Mouse (Mus musculus): ENCODE measurements at regions not wholly inside any gene's neighbourhood (a gene's known extent, or its start where the extent isn't known, plus 50 kb on each side); places are given as distances from the start of the nearest gene placed in this dataset.

DNA sequence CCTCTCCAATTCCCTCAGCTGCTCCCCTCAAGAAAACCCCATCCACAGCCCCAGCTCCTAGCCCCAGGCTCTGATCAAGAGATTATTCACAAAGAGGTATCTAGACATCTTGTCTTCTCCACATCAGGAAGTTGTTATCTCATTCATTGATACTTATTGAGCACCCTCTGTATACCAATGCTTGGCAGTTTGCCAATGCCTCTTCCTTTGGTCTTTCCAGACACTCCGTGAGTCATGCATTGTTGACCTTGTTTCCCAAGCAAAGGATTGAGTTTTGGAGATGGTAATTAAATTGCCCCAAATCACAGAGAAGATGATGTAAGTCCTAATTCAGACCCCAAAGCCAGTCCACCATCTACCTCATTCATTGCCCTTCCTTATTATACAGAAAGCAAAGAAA is 235.9 kb upstream of the Zmiz1 start:
- in situ Hi-C loops (cut with MboI, MseI) = no loop called here

DNA sequence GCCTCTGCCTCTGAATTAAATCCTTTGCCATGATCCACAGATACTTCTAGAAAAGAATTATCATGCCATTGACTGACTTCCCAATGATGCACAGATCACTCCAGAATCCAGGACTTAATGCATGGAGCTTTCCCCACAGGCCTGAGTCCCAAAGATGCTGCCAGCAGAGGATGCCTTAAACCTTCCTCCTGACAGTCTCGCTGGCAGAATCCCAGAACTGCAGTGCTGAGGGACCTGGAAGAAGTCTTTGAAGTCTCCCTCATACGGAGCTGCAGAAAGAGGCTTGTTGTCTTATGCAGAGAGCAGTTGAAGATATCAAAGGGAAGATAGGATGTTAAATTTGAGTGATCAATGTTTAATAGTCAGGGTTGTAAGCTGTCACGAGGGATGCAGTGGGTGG is 233.8 kb upstream of the Zmiz1 start:
- in situ Hi-C loops (cut with MboI, MseI) = no loop called here

DNA sequence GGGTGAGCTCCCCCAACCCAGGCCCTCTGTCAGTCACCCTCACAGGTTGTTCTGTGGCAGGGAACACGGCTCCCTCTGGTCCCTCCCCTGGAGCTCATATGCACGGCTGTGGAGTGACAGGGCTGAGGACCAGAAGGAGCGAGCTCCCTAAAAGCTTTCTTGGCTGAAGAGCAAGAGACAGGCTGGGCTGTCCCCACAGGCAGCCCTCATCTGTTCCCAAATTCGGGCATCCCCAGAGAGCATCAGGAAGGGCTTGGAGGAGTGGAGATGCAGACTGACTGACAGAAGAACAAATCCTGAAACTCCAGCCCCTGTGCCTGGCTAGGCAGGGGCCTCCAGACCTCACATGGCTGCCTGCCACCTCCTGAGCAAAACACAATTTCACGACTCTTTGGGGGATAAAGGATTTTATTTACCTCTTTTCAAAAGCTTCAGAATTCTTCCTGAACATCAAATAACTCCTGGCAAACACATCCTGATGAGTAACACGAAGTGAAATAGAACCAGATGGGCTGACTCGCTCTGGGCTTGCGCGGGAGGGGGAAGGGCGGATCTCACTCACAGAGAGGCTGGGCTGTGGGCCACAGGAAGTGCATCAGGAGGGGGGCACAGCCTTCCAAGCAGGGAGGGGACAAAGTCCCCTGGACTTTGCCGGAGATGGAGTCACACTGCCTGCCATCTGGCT is 232.7 kb upstream of the Zmiz1 start:
- in situ Hi-C loops (cut with MboI, MseI) = no loop called here

DNA sequence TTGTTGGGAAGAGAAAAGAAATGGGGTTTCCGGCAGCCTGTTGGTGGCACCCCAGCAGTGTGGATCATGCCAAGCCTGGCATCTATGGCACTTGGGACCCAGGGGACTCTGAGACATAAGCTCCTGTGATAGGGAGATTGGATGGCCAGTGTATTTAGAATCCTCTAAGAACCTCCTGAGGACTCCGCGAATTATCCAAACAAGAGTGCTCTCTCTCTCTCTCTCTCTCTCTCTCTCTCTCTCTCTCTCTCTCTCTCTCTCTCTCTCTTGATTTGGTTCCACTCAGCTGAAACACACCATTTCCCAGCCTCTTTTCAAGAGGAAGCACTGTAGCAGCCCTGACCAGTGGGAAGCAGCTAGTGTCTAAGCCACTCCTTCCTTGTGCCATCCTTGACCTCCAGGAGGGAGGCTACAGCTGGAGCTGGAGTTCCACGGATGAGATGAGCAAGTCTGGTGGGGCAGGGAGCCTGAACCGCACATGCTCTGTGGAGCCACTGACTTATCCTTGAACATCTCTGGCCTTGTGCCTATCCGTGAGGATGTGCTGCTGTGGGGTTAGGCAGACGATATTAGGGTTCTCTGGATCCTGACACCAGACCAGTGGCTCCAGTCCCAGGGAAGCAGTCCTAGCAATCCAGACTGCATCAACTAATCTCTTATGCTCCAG is 232.0 kb upstream of the Zmiz1 start:
- in situ Hi-C loops (cut with MboI, MseI) = no loop called here

DNA sequence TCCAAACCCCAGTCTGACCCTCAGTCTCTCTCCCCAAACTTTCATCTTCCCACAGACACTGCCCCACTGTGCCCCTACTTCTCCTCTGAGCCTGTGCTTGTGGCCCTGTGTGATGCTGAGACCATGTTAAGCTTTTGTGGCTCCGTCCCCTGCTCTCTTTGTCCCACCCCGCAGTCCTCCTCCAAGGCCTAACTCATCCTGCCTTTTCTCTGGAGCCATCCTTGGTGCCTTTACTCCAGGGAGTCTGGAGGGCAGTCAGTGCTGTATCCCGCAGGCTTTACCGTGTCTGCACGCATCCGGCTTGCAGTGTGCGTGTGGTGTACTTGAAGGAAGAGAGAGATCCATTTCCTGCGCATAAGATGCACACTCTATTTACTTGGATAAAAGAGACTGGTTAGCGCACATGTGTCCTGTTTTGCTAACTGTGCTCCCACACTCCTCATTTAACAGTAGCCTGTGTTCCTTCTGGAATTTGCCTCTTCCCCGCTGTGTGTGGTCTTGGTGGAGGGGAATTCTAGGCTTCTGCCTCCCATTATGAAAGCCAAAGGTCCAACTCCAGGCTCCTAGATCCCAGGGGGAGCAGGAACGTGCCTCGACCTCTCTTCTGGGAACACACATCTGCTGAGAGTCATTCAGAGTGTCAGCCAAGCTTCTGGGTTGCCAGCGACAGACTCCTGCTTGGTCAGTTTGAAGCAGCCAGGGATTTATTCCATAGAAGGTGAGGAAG is 230.5 kb upstream of the Zmiz1 start:
- in situ Hi-C loops (cut with MboI, MseI) = no loop called here

DNA sequence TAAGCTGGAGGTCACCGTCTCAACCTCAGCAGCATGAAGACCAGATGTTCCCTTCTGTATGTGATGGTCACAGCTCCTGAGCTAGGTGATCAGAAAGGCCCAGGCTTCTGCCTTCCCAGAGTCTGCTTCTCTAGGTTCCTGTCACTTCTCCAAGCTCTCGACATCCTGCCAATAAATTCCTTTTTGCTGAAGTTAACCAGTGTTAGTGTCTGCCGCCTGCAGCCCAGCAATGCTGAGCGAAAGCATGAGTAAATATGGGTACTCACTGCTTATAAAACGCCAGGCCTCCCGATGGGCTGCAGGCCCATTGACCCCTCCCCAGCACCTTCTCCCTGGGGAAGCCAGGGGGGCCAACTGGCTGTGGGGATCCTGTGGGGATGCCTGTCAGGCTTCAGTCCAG is 229.4 kb upstream of the Zmiz1 start:
- in situ Hi-C loops (cut with MboI, MseI) = no loop called here

DNA sequence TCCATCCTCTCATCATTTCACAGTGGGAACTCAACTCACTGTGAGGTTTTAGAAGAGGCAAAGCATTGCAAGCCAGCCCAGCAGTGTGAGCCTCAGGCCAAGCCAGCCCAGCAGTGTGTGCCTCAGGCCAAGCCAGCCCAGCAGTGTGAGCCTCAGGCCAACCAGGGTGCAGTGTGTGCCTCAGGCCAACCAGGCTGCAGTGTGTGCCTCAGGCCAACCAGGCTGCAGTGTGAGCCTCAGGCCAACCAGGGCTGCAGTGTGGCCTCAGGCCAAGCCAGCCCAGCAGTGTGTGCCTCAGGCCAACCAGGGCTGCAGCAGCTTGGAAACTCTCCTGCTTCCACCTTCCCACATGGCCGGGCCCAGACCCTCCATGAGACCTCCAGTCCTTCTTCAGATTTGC is 227.1 kb upstream of the Zmiz1 start:
- in situ Hi-C loops (cut with MboI, MseI) = loop anchor here (5.0 kb wide), 1 partner anchor 340 kb away; no protein-coding TSS in a partner anchor

DNA sequence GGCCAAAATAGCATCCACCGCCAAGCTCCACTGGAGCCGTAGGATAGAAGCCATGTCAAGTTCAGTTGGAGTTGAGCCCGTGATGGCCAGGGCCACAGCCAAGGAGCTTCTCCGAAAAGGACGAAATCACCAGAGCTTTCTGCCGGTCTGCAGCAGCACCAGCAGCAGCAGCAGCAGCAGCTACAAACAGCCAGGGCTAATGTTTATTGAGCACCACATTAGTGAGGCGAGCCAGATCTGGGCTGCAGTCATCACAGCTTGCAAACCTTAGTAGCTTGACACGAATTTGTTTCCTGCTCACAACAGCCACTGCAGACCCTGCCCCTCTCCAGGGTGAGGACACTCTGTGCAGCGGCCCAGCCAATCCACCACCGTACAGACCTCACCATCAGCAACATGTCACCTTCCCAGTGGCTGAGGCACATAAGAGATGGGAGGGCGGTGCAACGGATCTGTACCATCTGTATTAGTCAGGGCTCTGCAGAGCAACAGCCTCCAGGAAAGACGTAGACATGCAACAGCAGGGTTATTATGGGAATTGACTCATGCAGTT is 222.5 kb upstream of the Zmiz1 start:
- in situ Hi-C loops (cut with MboI, MseI) = no loop called here

DNA sequence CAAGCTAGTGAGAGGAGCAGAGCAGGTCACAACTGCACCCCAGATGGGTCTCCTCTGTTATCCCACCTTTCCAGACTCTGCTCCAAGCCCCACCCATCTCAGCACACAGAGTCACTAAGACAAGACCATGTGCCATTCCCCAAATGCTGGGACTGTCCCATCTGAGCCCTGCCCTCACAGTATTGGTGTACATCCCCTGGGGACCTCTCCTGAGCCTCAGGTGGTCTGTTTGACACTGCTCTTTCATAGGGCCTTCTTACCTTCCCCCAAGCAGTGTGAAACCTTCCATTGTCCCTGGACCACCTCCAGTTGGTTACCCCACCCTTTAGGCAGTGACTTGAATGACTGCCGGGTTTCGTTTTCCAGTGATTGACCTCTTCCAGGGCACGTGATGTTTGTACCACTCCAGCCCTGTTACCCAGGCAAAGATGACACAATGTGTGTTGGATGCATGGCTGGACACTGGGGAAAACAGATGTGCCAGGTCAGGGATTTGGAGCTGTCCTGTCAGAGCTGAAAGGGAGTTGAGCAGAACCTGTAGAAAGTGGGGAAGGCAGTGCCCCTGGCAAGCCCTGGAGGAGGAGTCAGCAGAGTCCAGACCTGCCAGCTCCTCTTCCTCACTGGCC is 219.5 kb upstream of the Zmiz1 start:
- in situ Hi-C loops (cut with MboI, MseI) = no loop called here

DNA sequence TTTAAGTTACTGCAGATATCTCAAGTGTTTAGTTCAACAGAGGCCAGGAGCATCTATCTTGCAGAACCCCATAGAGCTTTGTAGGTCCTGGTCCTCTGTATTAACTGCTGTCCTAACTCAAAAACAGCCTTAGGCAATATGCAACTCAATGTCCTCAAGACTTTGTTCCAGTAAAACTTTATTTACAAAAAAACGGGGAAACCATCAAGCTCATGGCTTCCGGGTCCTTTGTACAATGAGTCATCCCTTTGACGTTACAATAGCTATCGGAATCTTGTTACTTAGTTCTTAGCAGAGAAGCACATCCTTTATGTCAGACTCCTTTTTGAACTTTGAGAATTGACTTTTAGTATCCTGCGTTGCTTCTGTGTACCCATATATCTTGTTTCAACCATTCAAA is 216.2 kb upstream of the Zmiz1 start:
- in situ Hi-C loops (cut with MboI, MseI) = no loop called here

DNA sequence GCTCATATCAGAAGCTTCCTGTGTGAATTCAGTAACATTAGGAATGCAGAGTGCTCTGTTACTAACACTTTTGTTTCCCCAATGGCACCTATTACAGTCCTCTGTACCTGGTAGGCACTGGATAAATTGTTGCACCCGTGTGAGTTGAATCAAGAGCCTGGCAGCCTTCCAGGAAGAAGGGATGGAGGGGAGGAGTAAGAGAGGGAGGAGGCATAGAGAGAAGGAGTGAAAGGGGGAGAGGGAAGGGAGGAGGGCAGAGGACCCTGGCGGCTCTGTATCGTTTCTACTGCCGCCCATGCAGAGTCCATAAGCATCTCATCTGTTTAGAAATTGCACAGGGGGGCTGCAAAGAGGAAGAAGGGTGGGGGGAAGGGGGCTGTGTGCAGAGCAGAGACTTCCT is 215.7 kb upstream of the Zmiz1 start:
- in situ Hi-C loops (cut with MboI, MseI) = no loop called here

DNA sequence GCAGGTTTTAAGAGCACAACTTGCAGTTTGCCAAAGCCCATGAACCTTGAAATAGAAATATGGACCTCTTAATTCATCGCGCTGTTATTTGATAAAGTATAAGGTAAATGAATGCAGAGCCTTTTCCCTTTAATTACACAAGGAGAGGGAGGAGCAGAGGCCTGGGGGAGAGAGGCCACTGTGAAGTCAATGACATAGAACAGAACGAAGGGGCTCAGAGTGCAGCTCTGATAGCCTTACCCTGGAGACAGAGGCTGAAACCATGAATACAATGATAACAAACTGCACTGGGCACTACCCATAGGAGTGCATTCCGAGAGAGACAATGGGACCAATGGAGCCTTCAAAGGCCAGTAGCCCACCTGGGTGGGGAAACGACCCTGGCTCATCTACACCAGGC is 215.3 kb upstream of the Zmiz1 start:
- in situ Hi-C loops (cut with MboI, MseI) = no loop called here

DNA sequence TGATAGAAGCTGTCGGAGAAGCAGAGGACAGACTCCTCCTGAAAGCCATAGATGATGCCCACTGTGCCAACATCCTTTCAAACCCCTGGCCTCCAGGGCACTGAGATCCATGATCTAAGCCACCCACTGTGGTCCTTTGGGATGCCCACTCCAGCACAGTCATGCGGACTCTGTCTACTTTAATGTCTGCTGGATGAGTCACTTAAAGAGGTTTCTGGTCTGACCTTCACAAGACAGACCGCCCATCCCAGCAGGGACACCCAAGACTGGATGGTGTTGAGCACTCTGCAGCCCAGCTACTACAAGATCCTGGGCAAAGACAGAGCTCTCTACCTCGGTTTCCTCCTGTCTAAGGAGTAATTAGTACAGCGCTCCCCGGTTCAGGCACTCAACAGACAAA is 214.1 kb upstream of the Zmiz1 start:
- in situ Hi-C loops (cut with MboI, MseI) = no loop called here

DNA sequence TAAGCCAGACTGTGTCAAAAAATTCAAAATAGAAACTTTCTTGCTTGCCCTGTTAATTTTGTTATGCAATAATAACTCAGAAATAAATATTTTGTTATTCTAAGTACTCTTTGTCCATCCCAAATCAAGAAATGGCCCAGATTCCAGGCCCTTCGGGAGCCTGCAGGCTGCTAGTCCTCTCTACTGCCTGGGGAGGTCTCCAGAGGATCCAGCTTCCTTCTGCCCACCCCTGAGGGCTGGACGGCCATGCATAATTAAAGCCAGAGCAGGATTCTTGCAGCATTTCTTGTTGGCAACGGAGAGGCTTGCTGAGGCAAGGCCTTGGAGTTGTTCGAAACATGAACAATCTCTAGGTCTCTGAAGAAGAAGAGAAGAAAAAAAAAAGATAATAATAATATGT is 213.3 kb upstream of the Zmiz1 start:
- in situ Hi-C loops (cut with MboI, MseI) = no loop called here

DNA sequence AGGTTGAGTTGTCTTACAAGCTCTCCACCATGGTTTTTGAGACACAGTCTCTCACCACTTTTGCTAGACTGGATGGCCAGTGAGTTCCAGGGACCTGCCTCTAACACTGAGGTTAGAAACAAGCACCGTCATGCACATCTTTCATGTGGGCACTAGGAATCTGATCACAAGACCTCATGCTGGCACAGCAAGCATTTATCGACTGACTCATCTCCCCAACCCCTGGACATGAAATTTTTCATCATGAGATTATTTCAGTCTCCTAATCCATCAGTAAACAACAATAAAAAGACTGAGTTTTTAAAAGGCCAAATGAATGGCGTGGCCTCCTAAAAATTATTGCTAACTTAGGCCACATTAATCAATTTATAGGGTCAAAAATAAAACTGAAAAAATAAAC is 210.0 kb upstream of the Zmiz1 start:
- in situ Hi-C loops (cut with MboI, MseI) = no loop called here

DNA sequence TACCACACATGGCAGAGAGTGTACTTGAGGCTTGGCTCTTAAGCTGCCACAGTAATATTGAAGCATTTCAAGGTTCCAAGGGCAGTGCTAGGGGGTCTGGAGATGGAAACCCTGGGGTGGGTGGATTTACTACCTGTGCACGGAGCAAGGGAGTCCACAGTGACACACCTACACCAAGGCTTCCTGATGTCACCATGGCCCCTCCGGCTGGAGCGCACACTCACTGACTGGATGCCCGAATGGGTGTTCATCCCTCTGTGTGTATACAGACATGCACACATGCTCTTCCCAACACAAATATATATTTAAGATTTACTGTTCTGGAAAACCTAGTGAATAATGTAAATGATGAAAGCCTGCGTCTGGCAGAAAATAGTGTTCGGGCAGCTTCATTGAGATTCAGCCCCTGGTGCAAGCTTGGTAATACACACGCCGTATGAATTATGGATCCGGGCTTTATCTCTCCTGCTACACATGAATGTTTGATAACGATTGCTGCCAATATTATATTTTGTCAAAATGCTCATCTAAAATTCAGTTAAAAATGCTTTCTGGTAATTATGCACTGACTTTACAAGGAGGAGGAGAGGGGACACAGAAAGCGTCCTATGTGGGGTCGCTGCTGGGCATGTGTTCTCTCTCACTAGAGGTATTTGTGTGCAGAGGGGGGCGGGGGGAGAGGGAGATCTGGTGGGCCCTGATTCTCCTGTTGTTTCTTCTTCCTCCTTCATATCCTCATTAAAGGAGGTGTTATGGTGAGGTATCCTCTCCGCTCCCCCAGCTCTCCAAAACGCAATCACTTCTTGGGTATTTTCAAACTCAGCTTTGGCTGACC is 205.8 kb upstream of the Zmiz1 start:
- in situ Hi-C loops (cut with MboI, MseI) = no loop called here

DNA sequence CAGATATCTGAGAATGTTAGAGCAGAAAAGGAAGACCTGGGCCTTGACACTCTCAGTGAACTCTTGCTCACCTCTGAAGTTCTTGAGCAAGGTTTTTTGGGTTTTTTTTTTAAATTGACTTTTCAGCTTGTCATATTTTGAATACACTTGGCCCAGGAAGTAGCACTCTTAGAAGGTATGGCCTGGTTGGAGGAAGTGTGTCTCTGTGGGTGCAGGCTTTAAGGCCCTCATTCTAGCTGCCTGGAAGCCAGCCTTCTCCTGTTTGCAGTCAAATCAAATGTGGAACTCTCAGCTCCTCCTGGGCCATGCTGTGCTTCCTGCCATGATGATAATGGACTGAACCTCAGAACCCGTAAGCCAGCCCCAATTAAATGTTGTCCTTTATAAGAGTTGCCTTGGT is 195.9 kb upstream of the Zmiz1 start:
- in situ Hi-C loops (cut with MboI, MseI) = no loop called here

DNA sequence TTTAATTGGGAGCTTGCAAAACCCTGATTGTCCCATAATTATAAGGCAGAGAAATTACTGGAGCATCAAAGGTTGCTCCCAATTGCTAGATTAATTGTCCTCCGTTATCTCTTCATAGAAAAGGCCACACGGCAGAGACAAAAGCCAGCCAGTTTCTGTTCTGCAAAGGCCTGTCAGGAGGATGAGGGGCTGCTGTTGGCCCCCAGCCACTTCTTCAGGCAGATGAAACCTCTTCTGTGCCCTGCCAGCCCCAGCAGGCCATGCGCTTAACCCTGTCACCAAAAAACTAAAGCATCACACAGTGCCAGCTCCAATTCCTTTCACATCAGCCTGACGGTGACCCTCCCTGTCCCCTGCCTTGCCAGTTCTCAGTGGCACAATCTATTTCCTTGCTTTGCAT is 192.1 kb upstream of the Zmiz1 start:
- in situ Hi-C loops (cut with MboI, MseI) = no loop called here

DNA sequence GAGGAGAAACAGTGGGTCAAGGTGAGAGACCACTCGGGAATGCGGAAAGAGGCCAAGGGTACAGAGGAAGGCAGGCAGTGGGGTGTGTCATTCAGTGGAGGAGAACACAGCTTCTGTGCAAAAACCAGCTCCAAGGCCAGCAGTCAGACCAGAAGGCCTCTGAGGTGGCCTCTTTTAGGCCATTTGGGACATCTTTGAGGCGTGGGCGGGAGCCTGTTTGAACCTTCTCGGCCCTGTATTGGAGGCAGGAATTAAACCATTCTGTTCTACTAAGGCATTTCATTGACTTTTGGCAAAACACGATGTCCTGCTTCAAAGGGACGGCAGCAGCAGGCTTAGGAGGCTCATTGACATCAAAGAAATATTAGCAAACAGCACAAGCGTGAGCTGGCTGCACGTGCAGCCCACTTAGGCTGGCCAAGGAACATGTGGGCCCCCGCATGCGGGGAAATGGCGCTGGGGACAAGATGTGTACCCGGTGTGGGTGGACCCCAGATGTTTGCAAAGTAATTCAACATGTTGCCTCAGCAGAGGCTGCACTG is 190.8 kb upstream of the Zmiz1 start:
- in situ Hi-C loops (cut with MboI, MseI) = no loop called here

DNA sequence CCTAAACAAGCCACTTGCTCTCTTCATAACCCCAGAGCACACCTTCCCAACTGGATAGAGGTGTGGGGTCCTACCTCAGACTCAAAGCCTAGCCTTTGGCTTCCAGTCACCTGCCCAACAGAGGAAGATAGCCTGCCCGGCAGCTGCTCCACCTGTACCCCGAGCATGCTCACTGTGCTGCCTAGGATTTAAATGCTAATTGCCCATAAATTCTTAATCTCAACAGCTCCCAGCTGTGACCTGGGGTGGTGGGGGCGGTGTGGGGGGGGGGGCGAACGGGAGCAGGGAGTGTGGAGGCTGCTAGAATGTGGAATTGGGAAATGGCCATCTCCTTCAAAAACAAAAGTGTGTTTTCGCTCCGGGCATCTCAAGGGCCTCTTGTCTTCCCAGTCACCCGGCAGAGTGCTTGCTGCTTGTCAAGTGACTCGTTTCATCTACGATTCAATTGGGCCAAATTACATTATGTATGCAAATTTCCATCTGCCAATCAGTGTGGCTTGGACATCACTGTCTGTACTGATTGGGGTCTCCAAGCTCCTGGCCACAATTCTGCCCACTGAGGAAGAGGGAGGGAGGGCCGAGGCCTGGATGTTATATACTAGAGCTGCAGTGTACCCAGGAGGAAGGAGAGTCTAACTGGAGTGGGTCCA is 188.6 kb upstream of the Zmiz1 start:
- in situ Hi-C loops (cut with MboI, MseI) = no loop called here

Measured in T-helper 1 cell (primary cell).